Mouse (Mus musculus) brain, embryonic 14.5 days (tissue): ENCODE results near the gene Pomp.

Source experiments
- CTCF ChIP-seq: fragments of 200-500 bp; IDR thresholded peaks from 2 replicates; pipeline ENCODE4 v1.5.1; 2012; ENCODE audit warnings: inconsistent platforms, mild to moderate bottlenecking, moderate library complexity, borderline replicate concordance; ENCODE audit not compliant: insufficient read depth, insufficient read length; ENCODE audit errors: extremely low read depth
- POLR2A ChIP-seq: fragments of 200-500 bp; IDR thresholded peaks from 2 replicates; pipeline ENCODE4 v1.6.1; 2012; ENCODE audit warnings: mild to moderate bottlenecking, inconsistent platforms, borderline replicate concordance; ENCODE audit not compliant: poor library complexity, insufficient read depth, insufficient read length, severe bottlenecking; ENCODE audit errors: extremely low read depth

DNA sequence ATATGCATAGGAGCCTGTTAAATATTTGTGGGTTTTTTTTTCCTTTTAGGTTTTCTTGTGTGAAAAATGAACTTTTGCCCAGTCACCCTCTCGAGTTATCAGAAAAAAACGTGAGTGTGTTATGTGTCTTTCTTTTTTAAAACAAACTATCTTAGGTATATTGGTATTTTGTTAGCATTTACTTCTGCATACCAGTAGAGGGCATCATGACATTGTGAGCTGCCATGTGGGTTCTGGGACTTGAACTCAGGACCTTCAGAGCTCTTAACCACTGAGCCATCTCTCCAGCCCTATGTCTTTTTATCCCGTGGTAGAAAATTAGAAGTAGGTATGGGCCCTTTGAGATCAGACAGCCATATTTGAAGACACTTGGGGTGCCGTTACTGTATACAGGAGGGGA, 8.4 kb downstream of the Pomp start:
- TF ChIP-seq CTCF (peak; percentile 13; the same call in 1 of the 2 replicates), POLR2A (no peak)
